Mouse (Mus musculus): Measurements from ENCODE around the gene Slain1.

Gene Slain1

GRCm38 (mm10) chr14:103666347-103666954, 16.4 kb downstream of the Slain1 start:
- peak in 1 of 2 experiments; percentile 22 for DNase-seq (ENCODE audit: low spot score in 2 of 2)

GRCm38 (mm10) chr14:103667036-103667435, 17.0 kb downstream of the Slain1 start:
- no peak for DNase-seq (ENCODE audit: low spot score in 2 of 2)

- DNase-seq (ENCODE audit: low spot score in 2 of 2), result no peak
Measured at GRCm38 (mm10) chr14:103679395-103680217, 29.6 kb downstream of the Slain1 start.

- DNase-seq (ENCODE audit: low spot score in 2 of 2), result no peak
Measured at GRCm38 (mm10) chr14:103680285-103680819, 30.3 kb downstream of the Slain1 start.

- DNase-seq (ENCODE audit: low spot score in 2 of 2), result no peak
Measured at GRCm38 (mm10) chr14:103682633-103683390, 32.8 kb downstream of the Slain1 start.

- DNase-seq (ENCODE audit: low spot score in 2 of 2), result no peak
Measured at GRCm38 (mm10) chr14:103686994-103687393, 37.0 kb downstream of the Slain1 start.

GRCm38 (mm10) chr14:103694295-103694694, 44.3 kb downstream of the Slain1 start:
- peak; percentile 27 to 61 for DNase-seq (ENCODE audit: low spot score in 2 of 2)

- DNase-seq (ENCODE audit: low spot score in 2 of 2), result no peak
Measured at GRCm38 (mm10) chr14:103695620-103696019, 45.6 kb downstream of the Slain1 start.

- DNase-seq (ENCODE audit: low spot score in 2 of 2), result no peak
Measured at GRCm38 (mm10) chr14:103697101-103697500, 47.1 kb downstream of the Slain1 start.

- no peak for DNase-seq (ENCODE audit: low spot score in 2 of 2)
Measured at GRCm38 (mm10) chr14:103699308-103699707, 49.3 kb downstream of the Slain1 start.

GRCm38 (mm10) chr14:103702516-103702915, 52.5 kb downstream of the Slain1 start:
- no peak for DNase-seq (ENCODE audit: low spot score in 2 of 2)

GRCm38 (mm10) chr14:103704771-103705170, 54.7 kb downstream of the Slain1 start:
- DNase-seq (ENCODE audit: low spot score in 2 of 2), result no peak

- no peak for DNase-seq (ENCODE audit: low spot score in 2 of 2)
Measured at GRCm38 (mm10) chr14:103706347-103706746, 56.3 kb downstream of the Slain1 start.

- DNase-seq (ENCODE audit: low spot score in 2 of 2), result no peak
Measured at GRCm38 (mm10) chr14:103708601-103709000, 58.6 kb downstream of the Slain1 start.

- DNase-seq (ENCODE audit: low spot score in 2 of 2), result no peak
Measured at GRCm38 (mm10) chr14:103709261-103709660, 59.2 kb downstream of the Slain1 start.

- no peak for DNase-seq (ENCODE audit: low spot score in 2 of 2)
Measured at GRCm38 (mm10) chr14:103712986-103713385, 63.0 kb downstream of the Slain1 start.

GRCm38 (mm10) chr14:103717516-103717915, 67.5 kb downstream of the Slain1 start:
- peak; percentile 15 to 36 for DNase-seq (ENCODE audit: low spot score in 2 of 2)

- no peak for DNase-seq (ENCODE audit: low spot score in 2 of 2)
Measured at GRCm38 (mm10) chr14:103717979-103718378, 68.0 kb downstream of the Slain1 start.

GRCm38 (mm10) chr14:103718393-103718792, 68.4 kb downstream of the Slain1 start:
- no peak for DNase-seq (ENCODE audit: low spot score in 2 of 2)

GRCm38 (mm10) chr14:103718836-103719575, 69.0 kb downstream of the Slain1 start:
- peak; percentile 60 to 73 for DNase-seq (ENCODE audit: low spot score in 2 of 2)

- DNase-seq (ENCODE audit: low spot score in 2 of 2), result no peak
Measured at GRCm38 (mm10) chr14:103720163-103720562, 70.1 kb downstream of the Slain1 start.
